Mouse (Mus musculus) heart, embryonic 16.5 days (tissue): Measurements from ENCODE around the gene Tcf25. TPM values are rescaled to one million over a fixed set of nuclear protein-coding genes. Genes with fewer than 3 reads are reported as not detected.

ENCODE experiments used
- ATAC-seq: fragments of 200-750 bp; cut with Nextera tagmentation; replicated peaks from 2 replicates; pipeline ENCODE4 v1.8.0; 2017; ENCODE audit warnings: moderate number of reproducible peaks; ENCODE audit not compliant: insufficient read depth, low FRiP score; ENCODE audit errors: extremely low read depth
- H3K27ac ChIP-seq: fragments of 300-500 bp; sonication (generic); 2 replicates; pipeline ENCODE4 v1.5.1; 2014; ENCODE audit warnings: mild to moderate bottlenecking, low read length, control low read depth, moderate library complexity
- H3K27me3 ChIP-seq: fragments of 300-500 bp; sonication (generic); 2 replicates; pipeline ENCODE4 v1.6.1; 2014; ENCODE audit warnings: low read length, mixed read lengths; ENCODE audit not compliant: control insufficient read depth, insufficient read depth
- H3K36me3 ChIP-seq: fragments of 300-500 bp; sonication (generic); 2 replicates; pipeline ENCODE4 v1.6.1; 2014; ENCODE audit not compliant: control insufficient read depth, insufficient read depth
- H3K4me1 ChIP-seq: fragments of 300-500 bp; sonication (generic); 2 replicates; pipeline ENCODE4 v1.6.1; 2014; ENCODE audit warnings: low read length, mixed read lengths; ENCODE audit not compliant: control insufficient read depth, insufficient read depth
- H3K4me2 ChIP-seq: fragments of 300-500 bp; sonication (generic); 2 replicates; pipeline ENCODE4 v1.6.1; 2014; ENCODE audit warnings: low read depth, mild to moderate bottlenecking, control low read depth, low read length
- H3K4me3 ChIP-seq: fragments of 300-500 bp; sonication (generic); 2 replicates; pipeline ENCODE4 v1.5.1; 2014; ENCODE audit warnings: mild to moderate bottlenecking, control low read depth, low read length
- H3K9ac ChIP-seq: fragments of 300-500 bp; sonication (generic); 2 replicates; pipeline ENCODE4 v1.6.1; 2014; ENCODE audit warnings: low read length, control low read depth
- H3K9me3 ChIP-seq: fragments of 300-500 bp; sonication (generic); replicated peaks from 2 replicates; pipeline ENCODE4 v1.6.1; 2016; ENCODE audit warnings: low read length; ENCODE audit not compliant: control insufficient read depth
- WGBS: fragments of 180-500 bp; shearing (Covaris S2); extraction: QIAGEN DNeasy Blood & Tissue Kit; methylation state at CpG from one replicate; pipeline ENCODE4 v1.1.7; 2014; 5-methylcytosine and 5-hydroxymethylcytosine counted together
- polyA plus RNA-seq: library from polyadenylated mRNA; unstranded; fragments of >200 nt; fragmentation: Nextera tagmentation; extraction: Ambion mirVana; gene quantifications from 2 replicates; pipeline ENCODE4 v1.2.1, GENCODE M21; 2015

Gene Tcf25
- polyA plus RNA-seq, 1 experiment from 2014 or later: 152 TPM

DNA sequence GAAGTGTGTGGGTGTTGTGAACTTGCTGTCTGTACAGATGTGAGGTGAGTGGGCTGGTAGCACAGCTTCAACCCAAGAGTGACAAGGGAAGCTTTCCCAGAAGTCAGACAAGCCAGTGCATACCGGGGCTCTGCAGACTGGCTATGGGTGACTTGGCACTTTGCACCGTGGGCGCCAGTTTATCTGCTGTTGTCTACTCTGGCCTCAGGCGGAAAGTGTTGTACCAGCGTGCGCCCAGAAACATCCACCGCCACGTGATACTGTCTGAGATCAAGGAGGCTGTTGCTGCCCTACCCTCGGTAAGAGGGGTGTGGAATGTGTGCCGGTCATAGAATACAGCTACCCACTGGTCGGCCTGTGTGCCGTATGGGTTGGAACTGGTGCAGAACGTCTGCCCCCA is 24.8 kb downstream of the Tcf25 start:
- H3K4me3 ChIP-seq: no peak overlapping the region
- H3K9me3 ChIP-seq: no peaks in the 10 kb centered on the region
- H3K9ac ChIP-seq: no peak overlapping the region
- no peak overlapping the region for H3K27ac ChIP-seq
- no peak overlapping the region for H3K4me2 ChIP-seq
- H3K27me3 ChIP-seq: no peaks in the 10 kb centered on the region
- no peaks in the 10 kb centered on the region; the same call in 1 of the 2 replicates for H3K4me1 ChIP-seq
- WGBS: 82% methylated on average over 13 of the region's 13 CpGs
- no peak for ATAC-seq
- H3K36me3 ChIP-seq: peaks cover 58% of the 10 kb centered on the region

DNA sequence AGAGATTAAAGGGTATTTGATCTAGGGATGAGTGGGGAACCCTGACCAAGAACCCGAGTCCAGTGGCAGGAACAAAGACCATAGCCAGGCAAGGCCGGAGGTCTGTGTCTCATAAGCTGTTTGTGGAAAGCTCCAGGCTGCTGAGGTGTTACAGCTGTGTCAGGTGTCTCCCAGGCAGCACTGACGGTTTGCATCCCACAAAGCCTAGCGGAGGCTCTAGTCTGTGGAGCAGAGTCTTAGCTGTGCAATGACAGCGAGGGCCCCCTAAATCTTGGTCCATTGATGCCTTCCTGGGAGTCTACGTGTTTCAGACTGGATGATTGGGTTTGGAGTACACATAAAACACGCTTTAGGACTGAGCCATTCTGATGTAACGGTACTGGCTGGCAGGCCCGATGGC is 28.4 kb downstream of the Tcf25 start:
- H3K27me3 ChIP-seq: no peaks in the 10 kb centered on the region
- no peaks in the 10 kb centered on the region; the same call in 1 of the 2 replicates for H3K4me1 ChIP-seq
- peaks cover 35% of the 10 kb centered on the region for H3K36me3 ChIP-seq
- 87% methylated on average over 9 of the region's 9 CpGs for WGBS
- no peak overlapping the region for H3K9ac ChIP-seq
- peak overlapping the region; percentile 58 for H3K27ac ChIP-seq
- H3K9me3 ChIP-seq: no peaks in the 10 kb centered on the region
- no peak overlapping the region for H3K4me3 ChIP-seq
- H3K4me2 ChIP-seq: no peak overlapping the region
- no peak for ATAC-seq

DNA sequence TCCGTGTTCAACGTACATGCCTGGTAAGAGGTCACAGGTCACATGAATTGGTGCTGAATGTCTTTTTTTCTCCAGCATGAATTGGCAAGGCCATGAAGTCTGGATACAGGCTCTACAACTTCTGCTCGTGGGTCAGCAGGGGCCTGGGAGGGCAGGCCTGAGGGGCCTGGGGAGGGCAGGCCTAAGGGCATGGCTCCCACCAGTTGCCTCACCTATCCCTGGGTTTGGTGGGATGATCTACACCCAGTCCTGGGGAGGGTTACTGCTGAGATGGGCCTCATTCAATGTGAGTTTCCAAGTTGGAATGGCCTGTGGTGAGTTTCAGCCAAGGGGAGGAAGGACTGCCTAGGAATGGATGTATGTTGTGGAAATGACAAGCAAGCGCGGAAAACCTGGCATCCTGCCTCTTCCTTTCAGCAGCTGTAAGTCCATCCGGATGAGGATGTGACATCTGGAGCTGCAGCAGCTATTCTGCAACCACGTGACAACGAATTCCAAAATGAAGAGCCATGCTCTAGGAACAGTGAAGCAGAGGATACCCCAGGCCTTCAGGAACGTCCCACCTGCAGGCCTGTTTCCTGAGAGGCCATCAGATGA is 29.3 kb downstream of the Tcf25 start:
- no peak for ATAC-seq
- H3K36me3 ChIP-seq: peaks cover 30% of the 10 kb centered on the region
- no peaks in the 10 kb centered on the region for H3K27me3 ChIP-seq
- H3K4me3 ChIP-seq: no peak overlapping the region
- 77% methylated on average over 9 of the region's 9 CpGs for WGBS
- H3K9ac ChIP-seq: no peak overlapping the region
- H3K27ac ChIP-seq: peak overlapping the region; percentile 58
- no peaks in the 10 kb centered on the region; the same call in 1 of the 2 replicates for H3K4me1 ChIP-seq
- H3K4me2 ChIP-seq: no peak overlapping the region
- no peaks in the 10 kb centered on the region for H3K9me3 ChIP-seq

DNA sequence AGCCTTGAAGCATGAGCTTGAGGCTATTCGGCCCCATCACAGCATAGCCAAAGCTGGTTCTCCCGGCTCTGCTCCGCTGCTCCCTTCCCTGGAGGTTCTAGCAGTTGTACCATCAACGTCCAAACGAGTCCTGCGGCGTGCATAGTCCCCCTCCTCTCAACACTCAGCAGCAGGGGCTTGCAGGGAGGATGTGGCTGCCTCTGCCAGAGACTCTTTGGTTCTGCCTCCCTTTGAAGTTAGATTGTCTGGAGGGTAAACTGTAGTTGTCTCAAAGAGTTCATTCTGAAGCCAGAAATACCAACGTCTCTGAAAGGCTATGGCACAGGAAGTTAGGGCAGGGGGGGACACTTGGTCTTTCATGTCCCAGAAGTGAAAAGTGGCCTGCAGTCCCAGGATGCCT is 31.0 kb downstream of the Tcf25 start:
- peaks cover 7% of the 10 kb centered on the region for H3K4me1 ChIP-seq
- H3K27ac ChIP-seq: peak overlapping the region; percentile 63; the same call in 1 of the 2 replicates
- no peaks in the 10 kb centered on the region for H3K9me3 ChIP-seq
- 54% methylated on average over 8 of the region's 8 CpGs for WGBS
- H3K27me3 ChIP-seq: peaks cover under 1% of the 10 kb centered on the region; the same call in 1 of the 2 replicates
- no peak overlapping the region for H3K4me2 ChIP-seq
- ATAC-seq: no peak; the same call in 1 of the 2 replicates
- no peak overlapping the region for H3K4me3 ChIP-seq
- H3K36me3 ChIP-seq: peaks cover 18% of the 10 kb centered on the region
- peak overlapping the region; percentile 28; the same call in 1 of the 2 replicates for H3K9ac ChIP-seq

DNA sequence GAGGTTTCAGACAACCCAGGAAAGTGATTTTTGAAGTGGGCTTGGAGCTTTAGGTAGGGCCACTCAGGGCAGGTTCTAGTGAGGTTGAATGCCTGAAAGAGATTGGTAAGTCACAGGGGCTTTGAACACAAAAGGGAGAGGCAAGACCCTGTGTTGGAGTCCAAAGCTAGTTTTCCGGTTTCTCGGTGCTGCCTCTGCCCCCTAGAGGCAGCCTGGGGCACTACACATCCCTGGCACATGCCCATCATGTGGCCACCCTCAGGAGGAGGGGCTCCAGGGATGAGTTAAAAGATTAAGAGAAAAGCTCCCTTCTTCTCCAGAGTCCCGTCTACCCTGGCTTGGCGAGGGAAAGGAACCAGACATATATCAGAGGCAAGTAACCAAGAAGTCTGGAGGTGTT is 33.2 kb downstream of the Tcf25 start, which contains the start of gene Mc1r:
Gene Mc1r (plus strand): TSS at position 322 of the 400 bp plus-strand sequence.
- Histone ChIP-seq H3K4me1 (peaks cover 22% of the 10 kb centered on the region), H3K27me3 (peaks cover 15% of the 10 kb centered on the region), H3K4me2 (peak within 1 kb of the TSS; percentile 19; the same call in 1 of the 2 replicates), H3K27ac (no peak within 1 kb of the TSS), H3K4me3 (no peak within 1 kb of the TSS), H3K36me3 (peaks cover 10% of the 10 kb centered on the region), H3K9me3 (no peaks in the 10 kb centered on the region), H3K9ac (no peak within 1 kb of the TSS)
- ATAC-seq: no peak
- WGBS: 13% methylated on average over 4 of the region's 4 CpGs

DNA sequence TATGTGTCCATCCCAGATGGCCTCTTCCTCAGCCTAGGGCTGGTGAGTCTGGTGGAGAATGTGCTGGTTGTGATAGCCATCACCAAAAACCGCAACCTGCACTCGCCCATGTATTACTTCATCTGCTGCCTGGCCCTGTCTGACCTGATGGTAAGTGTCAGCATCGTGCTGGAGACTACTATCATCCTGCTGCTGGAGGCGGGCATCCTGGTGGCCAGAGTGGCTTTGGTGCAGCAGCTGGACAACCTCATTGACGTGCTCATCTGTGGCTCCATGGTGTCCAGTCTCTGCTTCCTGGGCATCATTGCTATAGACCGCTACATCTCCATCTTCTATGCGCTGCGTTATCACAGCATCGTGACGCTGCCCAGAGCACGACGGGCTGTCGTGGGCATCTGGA is 34.1 kb downstream of the Tcf25 start:
- no peaks in the 10 kb centered on the region for H3K9me3 ChIP-seq
- H3K36me3 ChIP-seq: peaks cover 5% of the 10 kb centered on the region; the same call in 1 of the 2 replicates
- WGBS: 84% methylated on average over 13 of the region's 13 CpGs
- H3K4me1 ChIP-seq: peaks cover 22% of the 10 kb centered on the region
- H3K27ac ChIP-seq: no peak overlapping the region
- H3K4me3 ChIP-seq: no peak overlapping the region
- no peak for ATAC-seq
- H3K9ac ChIP-seq: no peak overlapping the region
- H3K4me2 ChIP-seq: no peak overlapping the region
- peaks cover 23% of the 10 kb centered on the region for H3K27me3 ChIP-seq

DNA sequence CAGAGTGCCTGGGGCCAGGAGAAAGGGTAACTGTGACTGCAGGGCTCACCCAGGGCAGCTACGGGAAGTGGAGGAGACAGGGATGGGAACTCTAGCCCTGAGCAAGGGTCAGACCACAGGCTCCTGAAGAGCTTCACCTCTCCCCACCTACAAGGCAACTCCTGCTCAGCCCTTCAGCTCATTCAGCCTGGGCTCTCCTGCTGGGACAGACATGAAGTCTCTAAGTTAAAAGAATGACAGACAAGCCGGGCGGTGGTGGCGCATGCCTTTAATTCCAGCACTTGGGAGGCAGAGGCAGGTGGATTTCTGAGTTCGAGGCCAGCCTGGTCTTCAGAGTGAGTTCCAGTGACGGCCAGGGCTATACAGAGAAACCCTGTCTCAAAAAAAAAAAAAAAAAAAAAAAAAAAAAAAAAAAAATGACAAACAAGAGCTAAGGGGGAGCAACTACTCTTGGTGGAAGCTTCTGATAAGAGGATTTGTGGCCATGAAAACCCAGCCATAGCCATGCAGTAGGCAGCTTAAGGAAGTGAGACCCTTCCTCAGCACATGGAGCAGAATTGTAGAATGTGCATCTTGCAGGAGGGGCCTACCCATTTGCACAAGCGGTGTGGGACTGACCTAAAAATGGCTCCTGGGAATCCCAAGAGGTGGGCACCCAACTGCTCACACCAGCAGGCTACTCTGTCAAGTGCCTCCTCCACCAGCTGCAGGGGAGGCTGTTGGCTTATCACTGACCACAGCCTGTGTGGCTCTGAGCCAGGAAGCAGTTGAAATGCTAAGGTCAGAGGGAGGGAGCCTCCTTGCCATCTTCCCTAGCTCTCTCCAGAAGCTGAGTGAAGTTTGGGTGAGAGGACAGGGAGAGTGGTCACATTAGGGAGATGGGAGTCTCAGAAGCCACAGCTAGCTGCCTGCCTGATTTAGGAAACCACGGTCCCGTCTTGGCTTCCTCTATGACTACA is 35.3 kb downstream of the Tcf25 start:
- no peak overlapping the region for H3K4me3 ChIP-seq
- ATAC-seq: no peak
- H3K36me3 ChIP-seq: no peaks in the 10 kb centered on the region
- peaks cover 32% of the 10 kb centered on the region for H3K27me3 ChIP-seq
- H3K4me2 ChIP-seq: no peak overlapping the region
- peaks cover 22% of the 10 kb centered on the region for H3K4me1 ChIP-seq
- no peak overlapping the region for H3K27ac ChIP-seq
- WGBS: 57% methylated on average over 9 of the region's 9 CpGs
- H3K9me3 ChIP-seq: no peaks in the 10 kb centered on the region
- H3K9ac ChIP-seq: no peak overlapping the region

DNA sequence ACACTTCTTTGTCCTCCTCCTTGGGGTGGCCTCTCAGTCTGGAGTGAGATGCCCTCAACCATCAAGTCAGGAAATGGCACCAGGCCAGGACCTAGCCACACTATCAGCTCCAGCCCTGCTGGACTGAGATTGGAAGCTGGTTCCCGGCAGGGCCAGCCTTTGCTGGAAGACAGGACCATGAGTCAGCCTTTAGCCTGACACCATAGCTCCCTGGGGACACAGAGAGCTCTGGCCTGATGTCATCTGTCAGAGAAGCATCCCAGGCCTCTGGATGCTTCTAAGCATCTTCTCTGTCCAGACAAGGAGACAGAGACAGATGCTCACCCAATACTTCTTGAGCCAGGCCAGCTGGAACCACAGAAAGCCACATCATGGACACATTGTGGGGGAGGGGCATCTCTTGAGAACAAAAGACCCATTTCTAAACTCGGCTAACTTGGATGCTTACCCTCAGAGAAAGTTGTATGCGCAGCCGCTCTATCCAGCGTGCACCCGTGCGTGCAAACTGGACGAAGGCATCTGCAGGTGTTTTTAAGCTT is 36.6 kb downstream of the Tcf25 start:
- no peak overlapping the region for H3K4me3 ChIP-seq
- WGBS: 57% methylated on average over 8 of the region's 8 CpGs
- H3K4me1 ChIP-seq: peaks cover 22% of the 10 kb centered on the region
- H3K4me2 ChIP-seq: no peak overlapping the region; the same call in 1 of the 2 replicates
- no peak; the same call in 1 of the 2 replicates for ATAC-seq
- H3K9ac ChIP-seq: no peak overlapping the region
- H3K9me3 ChIP-seq: no peaks in the 10 kb centered on the region
- no peaks in the 10 kb centered on the region for H3K36me3 ChIP-seq
- H3K27me3 ChIP-seq: peaks cover 35% of the 10 kb centered on the region
- no peak overlapping the region for H3K27ac ChIP-seq
